Mouse (Mus musculus): ENCODE measurements around the gene Btn1a1. TPM values are rescaled to one million over a fixed set of nuclear protein-coding genes. Genes with fewer than 3 reads are reported as not detected.

Btn1a1 gene
- total RNA-seq, 1 experiment = 0.62 TPM

GRCm38 (mm10) chr13:23485271-23485670 is 19.6 kb upstream of the Btn1a1 start:
- in situ Hi-C loops (cut with MboI; ENCODE audit: low sequenced_read_pairs in 2 of 2, unreplicated experiment in 2 of 2) = no loop called here
- Histone ChIP-seq H3K4me1 (ENCODE audit: control insufficient read depth in 2 of 2, insufficient read depth in 2 of 2, low read length in 2 of 2, poor library complexity in 1 of 2) (peaks cover 0 to 9% of the 10 kb centered on the region in 2 experiments; a peak in 3 of 4 replicates), H3K27ac (ENCODE audit: insufficient read depth, low read depth, low read length, poor library complexity, severe bottlenecking) (no peak overlapping the region), H3K9ac (ENCODE audit: insufficient read depth, low read depth, low read length, poor library complexity, severe bottlenecking) (no peak overlapping the region), H3K4me3 (ENCODE audit: insufficient read depth in 1 of 2, low read depth in 1 of 2, low read length in 2 of 2, poor library complexity in 1 of 2, severe bottlenecking in 1 of 2) (no peak overlapping the region), H3K9me3 (ENCODE audit: control insufficient read depth, insufficient read depth, low read depth, low read length) (no peaks in the 10 kb centered on the region), H3K36me3 (ENCODE audit: control insufficient read depth, insufficient read depth, low read length, poor library complexity, severe bottlenecking) (no peaks in the 10 kb centered on the region)
- no peak for DNase-seq (ENCODE audit: low read depth, low spot score)
- no peak for TF ChIP-seq MAFK (IDR thresholded peaks at IDR 0.05; ENCODE audit: insufficient read depth, low read depth, low read length)
- no peak for TF ChIP-seq ZC3H11A (IDR thresholded peaks at IDR 0.05; ENCODE audit: borderline replicate concordance, low read depth, low read length)
- no peak for TF ChIP-seq CHD2 (IDR thresholded peaks at IDR 0.05; ENCODE audit: low read depth, low read length)
- no peak for TF ChIP-seq ZNF384 (IDR thresholded peaks at IDR 0.05; ENCODE audit: low read depth, low read length)
- no peak for TF ChIP-seq HCFC1 (IDR thresholded peaks at IDR 0.05; ENCODE audit: borderline replicate concordance, insufficient read depth, low read length)

- Histone ChIP-seq H3K9ac (ENCODE audit: insufficient read depth, low read depth, low read length, poor library complexity, severe bottlenecking) (no peak overlapping the region), H3K27ac (ENCODE audit: insufficient read depth, low read depth, low read length, poor library complexity, severe bottlenecking) (no peak overlapping the region), H3K4me1 (ENCODE audit: control insufficient read depth in 2 of 2, insufficient read depth in 2 of 2, low read length in 2 of 2, poor library complexity in 1 of 2) (peaks cover 0 to 2% of the 10 kb centered on the region in 2 experiments; a peak in 2 of 4 replicates), H3K4me3 (ENCODE audit: insufficient read depth in 1 of 2, low read depth in 1 of 2, low read length in 2 of 2, poor library complexity in 1 of 2, severe bottlenecking in 1 of 2) (no peak overlapping the region), H3K36me3 (ENCODE audit: control insufficient read depth, insufficient read depth, low read length, poor library complexity, severe bottlenecking) (no peaks in the 10 kb centered on the region), H3K9me3 (ENCODE audit: control insufficient read depth, insufficient read depth, low read depth, low read length) (no peaks in the 10 kb centered on the region)
- DNase-seq (ENCODE audit: low read depth, low spot score) = no peak
- TF ChIP-seq MAFK (IDR thresholded peaks at IDR 0.05; ENCODE audit: insufficient read depth, low read depth, low read length) (no peak), ZC3H11A (IDR thresholded peaks at IDR 0.05; ENCODE audit: borderline replicate concordance, low read depth, low read length) (no peak), CHD2 (IDR thresholded peaks at IDR 0.05; ENCODE audit: low read depth, low read length) (no peak), ZNF384 (IDR thresholded peaks at IDR 0.05; ENCODE audit: low read depth, low read length) (no peak), HCFC1 (IDR thresholded peaks at IDR 0.05; ENCODE audit: borderline replicate concordance, insufficient read depth, low read length) (no peak)
- in situ Hi-C loops (cut with MboI; ENCODE audit: low sequenced_read_pairs in 2 of 2, unreplicated experiment in 2 of 2) = no loop called here
These were observed 17.5 kb upstream of the Btn1a1 start for GRCm38 (mm10) chr13:23483153-23483552.

- no peak overlapping the region for H3K9ac ChIP-seq (ENCODE audit: insufficient read depth, low read depth, low read length, poor library complexity, severe bottlenecking)
- DNase-seq (ENCODE audit: low read depth, low spot score) = no peak
- in situ Hi-C loops (cut with MboI; ENCODE audit: low sequenced_read_pairs in 2 of 2, unreplicated experiment in 2 of 2) = no loop called here
- H3K36me3 ChIP-seq (ENCODE audit: control insufficient read depth, insufficient read depth, low read length, poor library complexity, severe bottlenecking) = no peaks in the 10 kb centered on the region
- no peaks in the 10 kb centered on the region for H3K4me1 ChIP-seq (ENCODE audit: control insufficient read depth in 2 of 2, insufficient read depth in 2 of 2, low read length in 2 of 2, poor library complexity in 1 of 2)
- TF ChIP-seq HCFC1 (IDR thresholded peaks at IDR 0.05; ENCODE audit: borderline replicate concordance, insufficient read depth, low read length) = no peak
- no peak for TF ChIP-seq ZC3H11A (IDR thresholded peaks at IDR 0.05; ENCODE audit: borderline replicate concordance, low read depth, low read length)
- TF ChIP-seq MAFK (IDR thresholded peaks at IDR 0.05; ENCODE audit: insufficient read depth, low read depth, low read length) = no peak
- no peak for TF ChIP-seq CHD2 (IDR thresholded peaks at IDR 0.05; ENCODE audit: low read depth, low read length)
- TF ChIP-seq ZNF384 (IDR thresholded peaks at IDR 0.05; ENCODE audit: low read depth, low read length) = no peak
- H3K27ac ChIP-seq (ENCODE audit: insufficient read depth, low read depth, low read length, poor library complexity, severe bottlenecking) = no peak overlapping the region
- no peak overlapping the region for H3K4me3 ChIP-seq (ENCODE audit: insufficient read depth in 1 of 2, low read depth in 1 of 2, low read length in 2 of 2, poor library complexity in 1 of 2, severe bottlenecking in 1 of 2)
- no peaks in the 10 kb centered on the region for H3K9me3 ChIP-seq (ENCODE audit: control insufficient read depth, insufficient read depth, low read depth, low read length)
These were observed 10.0 kb upstream of the Btn1a1 start for GRCm38 (mm10) chr13:23475658-23476057.

- TF ChIP-seq CHD2 (IDR thresholded peaks at IDR 0.05; ENCODE audit: low read depth, low read length) (no peak), MAFK (IDR thresholded peaks at IDR 0.05; ENCODE audit: insufficient read depth, low read depth, low read length) (peak; percentile 96)
- Histone ChIP-seq H3K4me3 (ENCODE audit: insufficient read depth in 1 of 2, low read depth in 1 of 2, low read length in 2 of 2, poor library complexity in 1 of 2, severe bottlenecking in 1 of 2) (0 out of 4 replicates have a peak overlapping the region, but pooled peaks of 1 of the 2 experiments have one; percentile 12), H3K4me1 (ENCODE audit: control insufficient read depth in 2 of 2, insufficient read depth in 2 of 2, low read length in 2 of 2, poor library complexity in 1 of 2) (peaks cover 2 to 7% of the 10 kb centered on the region in 2 experiments; a peak in 3 of 4 replicates), H3K36me3 (ENCODE audit: control insufficient read depth, insufficient read depth, low read length, poor library complexity, severe bottlenecking) (no peaks in the 10 kb centered on the region), H3K9me3 (ENCODE audit: control insufficient read depth, insufficient read depth, low read depth, low read length) (no peaks in the 10 kb centered on the region), H3K27ac (ENCODE audit: insufficient read depth, low read depth, low read length, poor library complexity, severe bottlenecking) (no peak overlapping the region), H3K9ac (ENCODE audit: insufficient read depth, low read depth, low read length, poor library complexity, severe bottlenecking) (no peak overlapping the region)
- in situ Hi-C loops (cut with MboI; ENCODE audit: low sequenced_read_pairs in 2 of 2, unreplicated experiment in 2 of 2) = no loop called here
- peak; percentile 94 for DNase-seq (ENCODE audit: low read depth, low spot score)
These were observed 1.2 kb upstream of the Btn1a1 start for GRCm38 (mm10) chr13:23466911-23467310.

- Histone ChIP-seq H3K9ac (ENCODE audit: insufficient read depth, low read depth, low read length, poor library complexity, severe bottlenecking) (no peak overlapping the region), H3K27ac (ENCODE audit: insufficient read depth, low read depth, low read length, poor library complexity, severe bottlenecking) (no peak overlapping the region), H3K9me3 (ENCODE audit: control insufficient read depth, insufficient read depth, low read depth, low read length) (no peaks in the 10 kb centered on the region), H3K4me1 (ENCODE audit: control insufficient read depth in 2 of 2, insufficient read depth in 2 of 2, low read length in 2 of 2, poor library complexity in 1 of 2) (peaks cover 2 to 7% of the 10 kb centered on the region in 2 experiments; a peak in 3 of 4 replicates), H3K36me3 (ENCODE audit: control insufficient read depth, insufficient read depth, low read length, poor library complexity, severe bottlenecking) (no peaks in the 10 kb centered on the region), H3K4me3 (ENCODE audit: insufficient read depth in 1 of 2, low read depth in 1 of 2, low read length in 2 of 2, poor library complexity in 1 of 2, severe bottlenecking in 1 of 2) (0 out of 4 replicates have a peak overlapping the region, but pooled peaks of 1 of the 2 experiments have one; percentile 49)
- TF ChIP-seq ZNF384 (IDR thresholded peaks at IDR 0.05; ENCODE audit: low read depth, low read length) = no peak
- TF ChIP-seq ZC3H11A (IDR thresholded peaks at IDR 0.05; ENCODE audit: borderline replicate concordance, low read depth, low read length) = no peak
- no peak for TF ChIP-seq MAFK (IDR thresholded peaks at IDR 0.05; ENCODE audit: insufficient read depth, low read depth, low read length)
- TF ChIP-seq HCFC1 (IDR thresholded peaks at IDR 0.05; ENCODE audit: borderline replicate concordance, insufficient read depth, low read length) = no peak
- no peak for TF ChIP-seq CHD2 (IDR thresholded peaks at IDR 0.05; ENCODE audit: low read depth, low read length)
- no peak for DNase-seq (ENCODE audit: low read depth, low spot score)
- in situ Hi-C loops (cut with MboI; ENCODE audit: low sequenced_read_pairs in 2 of 2, unreplicated experiment in 2 of 2) = no loop called here
These were observed 605 bp upstream of the Btn1a1 start for GRCm38 (mm10) chr13:23466306-23466705.
